Mouse (Mus musculus) E14TG2a.4 (cell line): Measurements from ENCODE around the gene Gal3st1.

Experiments used
- CTCF ChIP-seq: conservative IDR thresholded peaks from 2 replicates; pipeline ENCODE4 v1.5.1; 2014; ENCODE audit warnings: low read length
- POU5F1 ChIP-seq: IDR thresholded peaks from 2 replicates; pipeline ENCODE4 v1.6.1; 2014; ENCODE audit warnings: low read length, borderline replicate concordance

- TF ChIP-seq CTCF (no peak), POU5F1 (no peak)
Observed at GRCm38 (mm10) chr11:4023321-4023720, 39.9 kb downstream of the Gal3st1 start.
